Mouse (Mus musculus) liver, adult 2 months (tissue): Measurements from ENCODE around the gene Samd15.

ENCODE experiments used
- CTCF ChIP-seq: fragments of 200-500 bp; IDR thresholded peaks from 2 replicates; pipeline ENCODE4 v1.5.1; 2011; ENCODE audit warnings: low read depth, low read length, control low read depth
- POLR2A ChIP-seq: fragments of 200-500 bp; IDR thresholded peaks from 2 replicates; pipeline ENCODE4 v1.6.1; 2011; ENCODE audit warnings: low read length, control low read depth; ENCODE audit not compliant: insufficient read depth; ENCODE audit errors: extremely low read depth

DNA sequence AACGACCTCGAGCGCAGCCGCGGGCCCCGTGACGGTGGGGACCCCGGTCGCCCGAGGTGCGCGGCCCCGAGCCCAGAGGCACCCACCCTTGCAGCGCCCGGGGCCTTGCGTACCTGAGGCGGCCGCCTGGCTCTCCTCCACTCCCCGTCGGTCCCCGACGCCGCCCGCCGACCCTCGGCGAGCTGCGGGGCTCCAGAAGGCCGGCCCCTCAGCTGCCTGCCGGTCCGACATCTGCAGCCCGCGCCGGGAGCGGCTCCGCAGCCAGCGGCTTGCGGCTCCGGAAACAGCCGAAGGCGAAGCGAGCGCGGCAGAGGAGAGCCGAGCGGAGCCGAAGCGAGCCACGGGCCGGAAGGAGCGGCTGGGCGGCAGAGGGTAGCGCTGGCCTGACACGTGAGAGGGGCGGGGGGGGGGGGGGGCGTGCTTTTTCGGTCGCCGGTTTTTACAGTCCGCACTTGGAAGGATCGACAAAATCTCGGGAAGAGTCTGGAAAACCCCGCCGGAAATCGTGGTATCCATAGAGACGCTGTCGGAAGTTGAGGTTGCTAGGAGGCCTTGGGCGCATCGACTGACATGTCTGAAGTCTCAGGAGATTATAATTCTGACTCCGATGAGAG is 557 bp downstream of the Samd15 start, which contains the start of gene Tmed8:
- TF ChIP-seq POLR2A = no peak
- TF ChIP-seq CTCF = no peak
